Mouse (Mus musculus) E14TG2a.4 (cell line): Measurements from ENCODE around the gene Elfn1.
"Not testable (repeated sequence)": the region's sequence is repeated elsewhere in the genome, so short reads cannot be mapped to it uniquely, and the experiment has no call there.

Experiments
- H3K27me3 ChIP-seq: 2 replicates; pipeline ENCODE4 v1.6.1; 2014; ENCODE audit warnings: low read length, control low read depth; ENCODE audit not compliant: insufficient read depth
- H3K36me3 ChIP-seq: 2 replicates; pipeline ENCODE4 v1.6.1; 2014; ENCODE audit warnings: low read length, control low read depth; ENCODE audit not compliant: insufficient read depth
- H3K4me1 ChIP-seq: replicated peaks from 2 replicates; pipeline ENCODE4 v1.6.1; 2014; ENCODE audit warnings: low read depth, low read length, control low read depth
- H3K4me3 ChIP-seq: replicated peaks from 2 replicates; pipeline ENCODE4 v1.5.1; 2014; ENCODE audit warnings: mild to moderate bottlenecking, low read length
- H3K9me3 ChIP-seq: 2 replicates; pipeline ENCODE4 v1.6.1; 2014; ENCODE audit warnings: low read length, control low read depth
- CTCF ChIP-seq: conservative IDR thresholded peaks from 2 replicates; pipeline ENCODE4 v1.5.1; 2014; ENCODE audit warnings: low read length
- NANOG ChIP-seq: IDR thresholded peaks from 2 replicates; pipeline ENCODE4 v1.6.1; 2014; ENCODE audit warnings: borderline replicate concordance, low read length, mixed read lengths
- POU5F1 ChIP-seq: IDR thresholded peaks from 2 replicates; pipeline ENCODE4 v1.6.1; 2014; ENCODE audit warnings: low read length, borderline replicate concordance

Elfn1 gene

DNA sequence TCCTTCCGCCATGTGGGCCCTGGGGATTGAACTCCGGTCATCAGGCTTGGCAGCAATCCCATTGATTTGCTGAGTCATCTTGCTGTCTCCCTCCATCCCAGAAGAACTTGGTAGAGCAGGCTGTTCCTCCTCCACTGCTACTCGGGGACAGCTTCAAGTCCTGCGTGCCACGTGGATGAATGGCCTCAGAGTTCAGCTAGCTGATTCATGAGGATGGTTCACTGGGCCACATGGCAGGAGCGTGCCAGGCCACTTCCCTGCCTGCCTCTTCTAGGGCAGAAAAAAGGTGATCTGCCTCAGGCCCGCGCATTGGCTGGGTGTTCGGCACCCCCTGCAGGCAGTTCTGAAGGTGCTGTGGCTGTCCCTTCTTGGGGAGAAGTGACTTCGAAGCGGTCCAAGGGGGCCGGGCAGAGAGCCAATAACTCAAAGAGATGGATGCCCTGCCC lies 62.5 kb downstream of the Elfn1 start:
- Histone ChIP-seq H3K27me3 (peaks cover 82% of the 10 kb centered on the region), H3K9me3 (no peaks in the 10 kb centered on the region), H3K4me3 (no peak overlapping the region), H3K36me3 (no peaks in the 10 kb centered on the region), H3K4me1 (peaks cover 58% of the 10 kb centered on the region)
- TF ChIP-seq CTCF (peak; percentile 23), NANOG (no peak)

DNA sequence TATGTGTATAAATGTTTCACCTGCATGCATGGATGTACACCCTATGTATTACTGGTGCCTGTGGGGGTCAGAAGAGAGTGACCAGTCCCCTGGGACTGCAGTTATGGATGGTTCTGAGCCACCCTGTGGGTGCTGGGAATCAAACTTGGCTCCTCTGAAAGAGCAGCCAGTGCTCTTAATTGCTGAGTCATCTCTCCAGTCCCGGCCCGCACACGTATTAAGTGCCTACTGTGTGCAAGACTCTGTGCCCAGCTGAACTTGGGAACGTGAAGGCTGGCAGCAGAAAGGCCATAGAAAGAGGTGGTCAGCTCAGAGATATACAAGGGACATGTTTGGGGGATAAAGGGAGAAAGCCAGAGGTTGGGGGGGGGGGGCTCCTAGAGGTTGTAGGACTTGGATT lies 68.8 kb downstream of the Elfn1 start:
- peaks cover 40% of the 10 kb centered on the region for H3K4me1 ChIP-seq
- H3K4me3 ChIP-seq = no peak overlapping the region
- no peaks in the 10 kb centered on the region for H3K36me3 ChIP-seq
- H3K27me3 ChIP-seq = peaks cover 66% of the 10 kb centered on the region
- TF ChIP-seq CTCF (no peak), POU5F1 (no peak), NANOG (no peak)
- no peaks in the 10 kb centered on the region for H3K9me3 ChIP-seq

DNA sequence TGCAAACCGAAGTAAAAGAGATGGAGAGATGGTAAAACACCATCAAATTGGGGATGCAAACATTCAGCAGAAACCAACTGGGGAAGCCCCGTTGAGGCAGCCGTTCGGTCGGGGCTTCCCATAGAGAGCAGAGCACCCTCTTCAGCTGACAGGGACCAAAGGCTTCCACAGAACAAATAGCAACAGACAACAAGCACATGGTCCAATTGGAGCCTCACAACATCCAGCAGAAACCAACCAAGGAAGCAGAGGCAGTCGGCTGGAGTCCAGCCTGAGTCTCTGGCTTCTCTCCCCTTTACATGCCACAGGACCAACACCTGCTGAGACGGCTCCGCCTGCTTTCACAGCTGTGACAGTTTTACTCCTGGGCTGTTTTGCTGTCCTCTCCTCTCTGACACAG lies 69.7 kb downstream of the Elfn1 start:
- peaks cover 65% of the 10 kb centered on the region for H3K27me3 ChIP-seq
- peaks cover 31% of the 10 kb centered on the region for H3K4me1 ChIP-seq
- TF ChIP-seq CTCF = no peak
- TF ChIP-seq POU5F1 = no peak
- no peak for TF ChIP-seq NANOG
- no peak overlapping the region for H3K4me3 ChIP-seq
- H3K36me3 ChIP-seq = no peaks in the 10 kb centered on the region
- H3K9me3 ChIP-seq = no peaks in the 10 kb centered on the region

DNA sequence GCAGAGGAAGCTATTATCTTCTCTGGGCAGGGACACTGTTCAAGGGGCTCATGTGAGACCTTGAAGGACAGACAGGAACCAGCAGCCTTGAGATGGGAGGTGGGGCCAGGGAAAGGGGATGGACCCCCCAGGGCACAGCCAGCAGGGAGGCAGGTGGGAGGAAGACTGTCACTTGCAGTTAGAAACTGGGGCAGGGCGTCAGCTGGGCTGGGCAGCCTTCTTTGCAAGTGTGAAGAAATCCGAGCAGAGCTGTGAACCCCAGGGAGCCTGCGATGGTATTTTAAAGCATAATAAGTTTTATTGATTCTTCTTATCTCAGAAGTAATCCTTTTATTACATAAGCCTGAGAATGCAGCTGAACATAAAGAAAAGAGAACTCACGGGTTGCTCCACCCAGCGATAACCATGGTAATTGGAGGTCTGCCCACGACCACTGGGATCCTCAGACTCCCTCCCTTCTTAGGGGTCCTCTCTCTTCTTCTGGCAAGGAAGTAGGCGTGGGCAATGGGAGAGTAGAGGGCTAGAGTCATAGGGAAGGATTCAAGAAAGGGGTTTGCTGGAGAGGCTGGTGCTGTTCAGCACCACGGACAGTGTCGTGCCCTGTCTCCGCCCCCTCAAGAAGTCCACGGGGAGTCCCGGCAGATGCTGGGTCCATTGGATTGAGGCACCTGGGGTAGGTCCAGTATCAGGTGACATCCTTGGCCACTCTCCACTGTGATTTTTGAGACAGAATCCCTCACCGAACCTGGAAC lies 71.0 kb downstream of the Elfn1 start:
- Histone ChIP-seq H3K4me1 (peaks cover 19% of the 10 kb centered on the region), H3K36me3 (no peaks in the 10 kb centered on the region), H3K4me3 (no peak overlapping the region), H3K27me3 (peaks cover 58% of the 10 kb centered on the region), H3K9me3 (no peaks in the 10 kb centered on the region)
- TF ChIP-seq NANOG (no peak), CTCF (no peak), POU5F1 (no peak)

DNA sequence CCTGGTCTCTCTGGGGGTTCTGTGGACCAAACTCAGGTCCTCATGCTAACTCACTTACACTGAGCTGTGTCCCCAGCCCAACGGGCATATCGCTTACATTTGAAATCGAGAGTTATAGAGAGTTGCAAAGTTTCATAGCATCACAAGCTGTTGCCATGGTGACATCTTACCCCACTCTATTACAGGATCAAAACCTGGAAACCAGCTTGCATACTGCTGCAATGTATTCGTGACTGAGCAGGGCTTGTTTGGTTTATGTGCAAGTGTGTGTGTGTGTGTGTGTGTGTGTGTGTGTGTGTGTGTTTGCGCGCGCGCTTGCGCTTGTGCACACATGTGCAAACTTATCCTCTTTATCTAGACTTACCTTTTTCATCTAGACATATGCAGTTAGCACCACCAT lies 71.6 kb downstream of the Elfn1 start:
- peaks cover 19% of the 10 kb centered on the region for H3K4me1 ChIP-seq
- H3K4me3 ChIP-seq = no peak overlapping the region
- H3K36me3 ChIP-seq = no peaks in the 10 kb centered on the region
- H3K27me3 ChIP-seq = peaks cover 58% of the 10 kb centered on the region
- H3K9me3 ChIP-seq = no peaks in the 10 kb centered on the region
- TF ChIP-seq CTCF = no peak
- no peak for TF ChIP-seq POU5F1
- TF ChIP-seq NANOG = no peak

DNA sequence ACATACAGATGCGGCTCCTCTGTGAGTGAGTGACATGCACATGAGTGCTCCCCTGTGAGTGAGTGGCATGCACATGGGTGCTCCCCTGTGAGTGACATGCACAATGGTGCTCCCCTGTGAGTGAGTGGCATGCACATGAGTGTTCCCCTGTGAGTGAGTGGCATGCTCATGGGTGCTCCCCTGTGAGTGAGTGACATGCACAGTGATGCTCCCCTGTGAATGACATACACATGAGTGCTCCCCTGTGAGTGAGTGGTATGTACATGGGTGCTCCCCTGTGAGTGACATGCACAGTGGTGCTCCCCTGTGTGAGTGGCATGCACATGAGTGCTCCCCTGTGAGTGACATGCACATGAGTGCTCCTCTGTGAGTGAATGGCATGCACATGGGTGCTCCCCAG lies 74.2 kb downstream of the Elfn1 start:
- Histone ChIP-seq H3K9me3 (no peaks in the 10 kb centered on the region), H3K4me3 (no peak overlapping the region), H3K4me1 (peaks cover 16% of the 10 kb centered on the region), H3K27me3 (peaks cover 50% of the 10 kb centered on the region), H3K36me3 (no peaks in the 10 kb centered on the region)
- no peak for TF ChIP-seq NANOG
- no peak for TF ChIP-seq CTCF
- no peak for TF ChIP-seq POU5F1

DNA sequence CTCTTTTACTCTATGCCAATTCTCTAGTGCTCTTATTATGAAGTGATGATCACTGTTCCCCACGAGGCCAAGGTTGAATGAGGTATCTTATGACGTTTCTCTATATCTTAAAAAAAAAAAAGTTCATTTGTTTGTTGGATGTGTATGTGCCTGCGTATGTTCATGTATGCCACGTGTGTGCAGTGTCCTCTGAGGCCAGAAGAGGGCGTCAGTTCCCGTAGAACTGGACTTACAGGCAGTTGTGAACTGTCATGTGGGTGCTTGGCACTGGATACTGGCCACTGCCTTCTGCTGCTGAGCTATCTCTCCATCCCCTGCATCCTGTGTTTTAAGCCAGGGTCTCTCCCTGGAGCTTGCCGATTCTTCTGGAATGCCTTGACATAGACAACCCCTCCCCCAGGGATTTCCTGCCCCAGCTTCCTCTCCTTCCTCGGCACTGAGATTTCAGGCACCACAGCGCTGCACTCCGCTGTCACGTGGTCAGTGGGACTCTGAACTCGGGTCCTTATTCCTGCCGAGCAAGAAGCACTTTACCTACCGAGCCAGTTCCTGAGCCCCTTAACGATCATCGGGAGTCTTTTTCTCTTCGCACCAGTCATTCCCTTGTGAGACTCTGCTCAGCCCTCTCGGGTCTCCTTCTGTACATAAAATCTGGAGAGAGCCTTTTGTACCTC lies 77.5 kb downstream of the Elfn1 start:
- peaks cover 18% of the 10 kb centered on the region for H3K4me1 ChIP-seq
- H3K27me3 ChIP-seq = peaks cover 34% of the 10 kb centered on the region
- H3K4me3 ChIP-seq = no peak overlapping the region
- TF ChIP-seq NANOG (no peak), CTCF (peak; percentile 48), POU5F1 (no peak)
- H3K36me3 ChIP-seq = no peaks in the 10 kb centered on the region
- no peaks in the 10 kb centered on the region for H3K9me3 ChIP-seq

DNA sequence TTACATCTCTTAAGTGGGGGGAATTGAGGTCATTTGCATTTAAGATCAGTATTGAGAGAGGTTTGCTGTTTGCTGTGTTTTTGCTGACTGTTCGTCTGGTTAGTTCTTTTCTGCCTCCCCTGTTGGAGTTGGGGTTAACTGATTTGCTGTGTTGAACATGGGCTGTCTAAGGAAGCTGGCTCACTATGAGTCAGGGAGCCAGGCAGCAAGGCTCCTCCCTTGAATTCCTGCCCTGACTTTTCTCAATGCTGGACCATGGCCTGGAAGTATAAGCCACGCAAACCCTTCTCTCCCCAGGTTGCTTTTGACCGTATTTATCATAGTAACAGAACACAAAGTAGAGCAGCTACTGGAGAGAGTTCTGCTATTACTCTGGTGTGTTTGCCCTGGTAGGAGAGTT lies 83.8 kb downstream of the Elfn1 start:
- TF ChIP-seq NANOG = no peak
- no peak for TF ChIP-seq POU5F1
- TF ChIP-seq CTCF = no peak
- Histone ChIP-seq H3K4me3 (no peak overlapping the region), H3K9me3 (no peaks in the 10 kb centered on the region), H3K36me3 (no peaks in the 10 kb centered on the region), H3K4me1 (peaks cover 18% of the 10 kb centered on the region), H3K27me3 (peaks cover 14% of the 10 kb centered on the region)

DNA sequence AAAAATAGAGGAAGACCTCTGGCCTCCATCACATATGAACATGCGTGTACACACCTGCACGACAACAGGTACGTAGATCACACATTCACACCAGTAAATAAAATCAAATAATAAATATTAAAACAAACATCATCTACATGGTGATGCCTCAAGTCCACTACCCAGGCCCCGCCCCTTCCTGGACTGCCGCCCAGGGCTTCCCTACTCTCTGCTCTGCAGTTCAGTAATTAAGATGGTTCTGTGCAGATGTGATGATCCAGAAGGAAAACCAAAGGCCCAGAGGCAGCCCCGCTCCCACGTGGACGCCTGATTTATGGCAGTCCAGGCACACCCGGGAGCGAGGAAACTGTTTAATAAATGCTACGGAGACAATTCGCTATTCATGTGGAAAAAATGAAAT lies 90.6 kb downstream of the Elfn1 start:
- H3K27me3 ChIP-seq, H3K4me3 ChIP-seq, H3K9me3 ChIP-seq, H3K36me3 ChIP-seq: not testable (repeated sequence)
- peaks cover 25% of the 10 kb centered on the region for H3K4me1 ChIP-seq
